Mouse (Mus musculus) neural tube, embryonic 11.5 days (tissue): ENCODE measurements around the gene Usp2. TPM values are rescaled to one million over a fixed set of nuclear protein-coding genes. Genes with fewer than 3 reads are reported as not detected.
A peak's percentile ranks its signal among the peaks of the same experiment; 100 is the strongest.

Source experiments
- ATAC-seq: fragments of 200-750 bp; cut with Nextera tagmentation; 2 replicates; pipeline ENCODE4 v1.8.0; 2017; ENCODE audit warnings: moderate number of reproducible peaks, mild to moderate bottlenecking, moderate TSS enrichment, moderate library complexity; ENCODE audit not compliant: insufficient read depth, low FRiP score, low TSS enrichment
- DNase-seq: peaks from one replicate; pipeline ENCODE4 v3.0.0-alpha.2; 2015; ENCODE audit warnings: low spot score
- H3K27ac ChIP-seq: fragments of 300-500 bp; sonication (generic); 2 replicates; pipeline ENCODE4 v1.5.1; 2014; ENCODE audit warnings: low read depth, mild to moderate bottlenecking, low read length
- H3K27me3 ChIP-seq: fragments of 300-500 bp; sonication (generic); 2 replicates; pipeline ENCODE4 v1.6.1; 2014; ENCODE audit warnings: mild to moderate bottlenecking, low read length, mixed read lengths; ENCODE audit not compliant: control insufficient read depth, insufficient read depth
- H3K36me3 ChIP-seq: fragments of 300-500 bp; sonication (generic); 2 replicates; pipeline ENCODE4 v1.6.1; 2014; ENCODE audit warnings: mild to moderate bottlenecking, low read length, moderate library complexity, mixed read lengths; ENCODE audit not compliant: control insufficient read depth, insufficient read depth
- H3K4me1 ChIP-seq: fragments of 300-500 bp; sonication (generic); 2 replicates; pipeline ENCODE4 v1.6.1; 2014; ENCODE audit warnings: low read length, mixed read lengths; ENCODE audit not compliant: control insufficient read depth, insufficient read depth
- H3K4me2 ChIP-seq: fragments of 300-500 bp; sonication (generic); 2 replicates; pipeline ENCODE4 v1.6.1; 2014; ENCODE audit warnings: low read depth, mild to moderate bottlenecking, moderate library complexity
- H3K4me3 ChIP-seq: fragments of 300-500 bp; sonication (generic); 2 replicates; pipeline ENCODE4 v1.5.1; 2014; ENCODE audit warnings: low read depth, low read length
- H3K9ac ChIP-seq: fragments of 300-500 bp; sonication (generic); 2 replicates; pipeline ENCODE4 v1.6.1; 2014; ENCODE audit warnings: mild to moderate bottlenecking, low read length
- H3K9me3 ChIP-seq: fragments of 300-500 bp; sonication (generic); 2 replicates; pipeline ENCODE4 v1.6.1; 2016; ENCODE audit warnings: low read length; ENCODE audit not compliant: control insufficient read depth
- WGBS: fragments of 180-500 bp; shearing (Covaris S2); extraction: QIAGEN DNeasy Blood & Tissue Kit; methylation state at CpG from one replicate; pipeline ENCODE4 v1.1.7; 2014; 5-methylcytosine and 5-hydroxymethylcytosine counted together
- polyA plus RNA-seq: library from polyadenylated mRNA; unstranded; fragments of >200 nt; fragmentation: Nextera tagmentation; extraction: Ambion mirVana; gene quantifications from 2 replicates; pipeline ENCODE4 v1.2.1, GENCODE M21; 2014

The Usp2 gene
- polyA plus RNA-seq, 1 experiment from 2014 or later: 10.5 TPM

- no peak overlapping the region for H3K27ac ChIP-seq
- 95% methylated on average over 5 of the region's 5 CpGs for WGBS
These were observed 33.5 kb upstream of the Usp2 start for GRCm38 (mm10) chr9:44033317-44033716.

GRCm38 (mm10) chr9:44033957-44034727 is 32.7 kb upstream of the Usp2 start:
- Histone ChIP-seq H3K9ac (no peak overlapping the region), H3K9me3 (no peaks in the 10 kb centered on the region), H3K4me3 (no peak overlapping the region), H3K4me1 (no peaks in the 10 kb centered on the region), H3K4me2 (no peak overlapping the region), H3K27ac (no peak overlapping the region), H3K27me3 (no peaks in the 10 kb centered on the region), H3K36me3 (no peaks in the 10 kb centered on the region)
- ATAC-seq: no peak
- no peak for DNase-seq
- 73% methylated on average over 13 of the region's 13 CpGs for WGBS

More at GRCm38 (mm10) chr9:44033317-44033716, 33.5 kb upstream of the Usp2 start:
- Histone ChIP-seq H3K4me1 (no peaks in the 10 kb centered on the region), H3K36me3 (no peaks in the 10 kb centered on the region), H3K9me3 (no peaks in the 10 kb centered on the region), H3K27me3 (no peaks in the 10 kb centered on the region), H3K4me3 (no peak overlapping the region), H3K4me2 (no peak overlapping the region), H3K9ac (no peak overlapping the region)
- DNase-seq (no peak), ATAC-seq (no peak)

- no peaks in the 10 kb centered on the region for H3K4me1 ChIP-seq
- no peaks in the 10 kb centered on the region for H3K9me3 ChIP-seq
- no peak overlapping the region for H3K4me3 ChIP-seq
- H3K4me2 ChIP-seq: no peak overlapping the region
- 0 out of 2 replicates have a peak, but pooled peaks cover 1% of the 10 kb centered on the region for H3K27me3 ChIP-seq
- no peak overlapping the region for H3K9ac ChIP-seq
- no peak for DNase-seq
- no peak for ATAC-seq
- WGBS: 90% methylated on average over 5 of the region's 5 CpGs
- H3K27ac ChIP-seq: no peak overlapping the region
- H3K36me3 ChIP-seq: no peaks in the 10 kb centered on the region
These were observed 29.7 kb upstream of the Usp2 start for GRCm38 (mm10) chr9:44037106-44037505.

GRCm38 (mm10) chr9:44041511-44042395 is 25.1 kb upstream of the Usp2 start:
- H3K4me1 ChIP-seq: peaks cover 7% of the 10 kb centered on the region
- ATAC-seq (no peak), DNase-seq (no peak)
- H3K4me3 ChIP-seq: no peak overlapping the region
- H3K9me3 ChIP-seq: no peaks in the 10 kb centered on the region
- no peak overlapping the region for H3K9ac ChIP-seq
- H3K27me3 ChIP-seq: peaks cover 30% of the 10 kb centered on the region
- H3K27ac ChIP-seq: no peak overlapping the region
- H3K36me3 ChIP-seq: no peaks in the 10 kb centered on the region
- H3K4me2 ChIP-seq: no peak overlapping the region
- WGBS: 64% methylated on average over 7 of the region's 7 CpGs

DNA sequence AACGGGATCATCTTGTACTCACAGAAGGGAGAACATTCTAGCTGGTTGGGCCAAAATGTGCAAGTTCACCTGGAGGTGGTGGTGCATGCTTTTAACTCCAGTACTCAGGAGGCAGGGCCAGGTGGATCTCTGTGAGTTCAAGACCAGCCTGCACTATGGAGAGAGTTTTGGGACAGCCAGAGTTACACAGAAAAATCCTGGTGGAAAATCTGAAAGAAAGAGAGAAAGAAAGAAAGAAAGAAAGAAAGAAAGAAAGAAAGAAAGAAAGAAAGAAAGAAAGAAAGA is 24.5 kb upstream of the Usp2 start:
- no peak overlapping the region for H3K4me2 ChIP-seq
- no peak overlapping the region for H3K9ac ChIP-seq
- H3K27me3 ChIP-seq: peaks cover 30% of the 10 kb centered on the region
- WGBS: 82% methylated on average over 1 of the region's 1 CpGs
- ATAC-seq (no peak), DNase-seq (no peak)
- no peaks in the 10 kb centered on the region for H3K9me3 ChIP-seq
- no peaks in the 10 kb centered on the region for H3K36me3 ChIP-seq
- H3K27ac ChIP-seq: no peak overlapping the region
- H3K4me1 ChIP-seq: peaks cover 7% of the 10 kb centered on the region
- H3K4me3 ChIP-seq: no peak overlapping the region

- under 1% methylated on average over 30 of the region's 30 CpGs for WGBS
- Histone ChIP-seq H3K4me3 (peak within 1 kb of the TSS; percentile 28), H3K4me1 (peaks cover 7% of the 10 kb centered on the region), H3K36me3 (no peaks in the 10 kb centered on the region), H3K27ac (no peak within 1 kb of the TSS), H3K4me2 (peak within 1 kb of the TSS; percentile 50), H3K9ac (peak within 1 kb of the TSS; percentile 37; the same call in 1 of the 2 replicates), H3K9me3 (no peaks in the 10 kb centered on the region), H3K27me3 (peaks cover 30% of the 10 kb centered on the region)
- peak; percentile 44 for DNase-seq
- no peak for ATAC-seq
These were observed 23.7 kb upstream of the Usp2 start, which contains the start of gene Thy1 for GRCm38 (mm10) chr9:44042836-44043707. TSS of gene Thy1 (plus strand) at chr9:44043384.

DNA sequence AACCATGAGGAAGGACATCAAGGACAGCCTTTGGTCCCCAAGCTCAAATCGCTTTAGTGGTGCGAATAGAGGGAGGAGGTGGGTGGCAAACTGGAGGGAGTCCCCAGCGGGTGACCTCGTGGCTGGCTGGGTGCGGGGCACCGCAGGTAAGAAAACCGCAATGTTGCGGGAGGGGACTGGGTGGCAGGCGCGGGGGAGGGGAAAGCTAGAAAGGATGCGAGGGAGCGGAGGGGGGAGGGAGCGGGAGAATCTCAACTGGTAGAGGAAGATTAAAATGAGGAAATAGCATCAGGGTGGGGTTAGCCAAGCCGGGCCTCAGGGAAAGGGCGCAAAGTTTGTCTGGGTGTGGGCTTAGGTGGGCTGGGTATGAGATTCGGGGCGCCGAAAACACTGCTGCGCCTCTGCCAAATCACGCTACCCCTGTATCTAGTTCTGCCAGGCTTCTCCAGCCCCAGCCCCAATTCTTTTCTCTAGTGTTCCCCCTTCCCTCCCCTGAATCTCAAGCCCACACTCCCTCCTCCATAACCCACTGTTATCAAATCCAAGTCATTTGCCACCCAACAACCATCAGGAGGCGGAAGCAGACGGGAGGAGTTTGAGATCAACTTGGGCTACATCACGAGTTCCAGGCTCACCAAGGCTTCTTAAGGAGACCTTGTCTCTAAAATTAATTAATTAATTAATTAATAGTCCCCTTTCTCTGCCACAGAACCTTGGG is 23.0 kb upstream of the Usp2 start:
- Histone ChIP-seq H3K4me3 (peak overlapping the region; percentile 28), H3K9me3 (no peaks in the 10 kb centered on the region), H3K27me3 (peaks cover 30% of the 10 kb centered on the region), H3K9ac (peak overlapping the region; percentile 37; the same call in 1 of the 2 replicates), H3K36me3 (no peaks in the 10 kb centered on the region), H3K4me1 (peaks cover 7% of the 10 kb centered on the region), H3K4me2 (peak overlapping the region; percentile 50), H3K27ac (no peak overlapping the region)
- WGBS: 3% methylated on average over 23 of the region's 23 CpGs
- no peak for ATAC-seq
- DNase-seq: no peak
